Mouse (Mus musculus): ENCODE data around the gene Stxbp1.

GRCm38 (mm10) chr2:32781710-32782109 lies 65.3 kb downstream of the Stxbp1 start:
- no peak for TF ChIP-seq POLR2A (IDR thresholded peaks at IDR 0.05; ENCODE audit: borderline replicate concordance, control insufficient read depth, low read depth, low read length)
- no peak for TF ChIP-seq CTCF (IDR thresholded peaks at IDR 0.05; ENCODE audit: control insufficient read depth, insufficient read depth, low read length)
